Mouse (Mus musculus) R1 (cell line): ENCODE measurements around the gene Gsk3b.

Source experiments
- DNase-seq: peaks from one replicate; pipeline ENCODE4 v3.0.0-alpha.2; 2018; ENCODE audit warnings: low read depth, low spot score

The Gsk3b gene

DNA sequence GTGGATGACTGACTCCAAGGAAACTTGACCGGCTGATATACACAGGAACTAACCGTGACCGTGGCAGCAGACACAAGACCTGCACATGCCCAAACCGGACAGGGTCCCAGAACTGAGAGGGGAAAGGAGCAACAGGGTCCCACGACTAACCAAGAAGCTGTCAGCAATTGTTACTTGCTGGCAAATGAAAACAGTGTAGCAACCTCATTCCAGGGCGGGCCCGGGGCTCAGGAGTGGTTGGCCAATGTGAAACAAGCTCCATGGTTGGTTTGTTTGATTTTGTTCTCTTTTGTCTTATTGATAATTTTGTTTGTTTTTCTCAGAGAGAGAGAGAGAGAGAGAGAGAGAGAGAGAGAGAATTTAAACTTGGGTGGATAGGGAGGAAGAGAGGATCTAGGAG is 192.2 kb downstream of the Gsk3b start:
- no peak for DNase-seq

DNA sequence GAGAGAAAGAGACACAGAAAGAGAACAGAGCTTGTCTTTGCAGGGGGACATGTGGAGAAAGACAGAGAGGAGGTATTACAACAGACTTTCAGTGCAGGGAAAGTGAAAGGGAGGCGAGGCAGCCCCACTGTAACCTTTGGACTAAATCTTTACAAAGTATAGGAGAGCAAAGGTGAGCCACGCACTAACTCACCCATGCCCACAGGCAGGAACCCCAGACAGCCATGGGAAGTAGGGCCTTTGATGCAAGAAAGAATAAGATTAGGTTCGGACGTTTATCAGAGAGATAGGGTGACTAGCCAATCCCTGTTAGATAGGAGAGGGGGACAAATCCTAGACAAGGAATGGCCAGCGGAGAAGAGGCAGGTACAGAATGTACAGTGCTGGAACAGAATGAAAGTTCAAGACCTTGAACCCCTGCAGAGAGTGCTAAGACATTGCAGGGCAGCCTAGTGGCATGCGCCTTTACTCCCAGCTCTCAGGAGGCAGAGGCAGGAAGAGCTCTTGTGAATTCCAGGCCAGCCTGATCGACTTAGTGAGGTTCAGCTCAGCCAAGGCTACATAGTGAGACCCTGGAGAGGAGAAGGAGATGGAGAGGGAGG is 193.9 kb downstream of the Gsk3b start:
- no peak for DNase-seq

DNA sequence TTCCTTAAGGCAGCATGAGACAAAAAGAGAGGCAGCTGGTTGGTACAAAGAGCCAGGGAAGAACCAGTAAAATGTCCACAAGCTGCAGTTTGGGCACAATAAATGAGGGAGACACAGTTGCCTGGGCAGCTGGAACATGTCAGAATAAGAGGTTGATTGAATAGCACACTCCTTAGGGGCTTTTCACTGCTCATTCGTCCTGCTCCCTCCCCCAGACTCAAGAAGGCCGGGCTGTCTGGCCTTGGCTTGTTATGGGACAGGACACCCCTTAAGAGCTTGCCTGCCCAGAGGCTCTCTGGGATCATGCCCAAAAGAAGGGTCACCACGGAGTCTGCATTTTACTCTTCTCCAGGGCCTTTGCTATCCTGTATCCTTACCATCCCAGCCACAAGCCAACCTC is 194.5 kb downstream of the Gsk3b start:
- DNase-seq: no peak

DNA sequence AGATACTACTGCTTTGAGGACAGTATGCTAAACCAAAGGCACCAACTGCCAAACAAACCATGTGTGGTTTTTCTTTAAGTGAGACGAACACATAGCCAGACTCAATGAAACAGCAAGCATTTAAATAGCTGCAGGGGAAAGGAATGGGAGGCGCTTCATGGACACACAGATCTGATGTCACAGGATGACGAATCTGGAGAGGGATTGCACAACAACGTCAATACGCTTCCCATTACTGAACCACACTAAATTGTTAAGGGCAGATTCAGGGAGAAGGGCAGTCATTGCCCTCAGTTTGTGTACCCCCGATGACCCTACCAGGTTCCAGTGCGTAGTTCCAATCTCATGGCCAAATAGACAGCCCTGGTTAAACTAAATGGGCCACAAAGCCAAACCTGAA is 197.0 kb downstream of the Gsk3b start:
- DNase-seq: no peak

DNA sequence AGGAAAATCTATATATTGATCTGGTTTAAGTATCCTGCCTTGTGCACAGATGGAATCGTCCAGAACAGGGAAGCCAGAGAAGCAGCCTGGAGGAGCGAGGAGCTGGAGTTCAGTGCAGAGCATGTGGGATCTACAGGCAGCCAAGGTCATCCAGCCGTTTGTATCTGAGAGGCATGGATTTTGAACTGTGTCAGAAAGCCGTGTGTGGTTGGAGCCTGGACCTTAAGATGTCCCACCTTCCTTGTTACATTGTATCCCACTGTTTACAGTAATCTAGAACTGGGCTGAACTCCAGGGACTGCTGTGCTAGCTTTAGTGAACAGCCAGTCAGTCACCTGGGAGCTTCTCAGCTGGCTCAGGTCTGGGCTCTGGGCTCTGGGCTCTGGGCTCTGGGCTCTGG is 197.7 kb downstream of the Gsk3b start:
- DNase-seq: no peak

DNA sequence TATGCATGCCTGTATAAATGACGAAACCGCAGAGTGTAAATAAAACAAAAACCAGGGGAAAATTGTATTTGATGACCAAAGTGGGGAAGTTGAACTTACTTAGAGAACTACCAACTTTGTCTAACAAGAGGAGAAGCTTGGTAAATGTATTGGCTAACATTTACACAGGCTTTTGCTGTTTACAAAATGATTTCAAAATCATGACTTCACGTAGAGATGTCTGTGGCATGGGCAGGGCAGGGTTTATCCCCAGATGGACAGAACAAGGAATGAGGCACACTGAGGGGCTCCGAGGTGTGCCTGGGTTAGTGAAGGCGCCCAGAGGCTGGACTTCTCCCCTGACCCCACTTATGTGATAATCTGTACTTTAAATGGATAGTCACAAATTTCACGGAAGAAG is 198.6 kb downstream of the Gsk3b start:
- no peak for DNase-seq

DNA sequence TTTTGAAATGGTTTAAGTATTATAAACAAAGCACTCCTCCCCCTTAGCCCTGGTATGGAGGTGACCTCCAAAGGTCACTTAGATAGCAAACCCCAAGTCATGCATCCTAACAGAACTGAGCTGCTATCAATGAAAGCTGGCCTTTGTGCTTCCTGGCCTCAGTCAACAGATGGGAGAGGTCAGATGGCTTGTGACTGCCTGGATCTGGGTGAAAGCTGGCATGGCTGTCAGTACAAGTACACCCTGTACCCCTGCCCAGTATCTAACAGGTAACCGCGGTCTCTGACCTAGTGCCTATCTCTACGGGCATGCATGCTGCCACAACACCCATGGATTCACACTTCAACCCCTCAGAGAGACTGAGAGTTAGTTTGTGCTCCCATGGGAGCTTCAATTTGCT is 199.0 kb downstream of the Gsk3b start:
- no peak for DNase-seq

DNA sequence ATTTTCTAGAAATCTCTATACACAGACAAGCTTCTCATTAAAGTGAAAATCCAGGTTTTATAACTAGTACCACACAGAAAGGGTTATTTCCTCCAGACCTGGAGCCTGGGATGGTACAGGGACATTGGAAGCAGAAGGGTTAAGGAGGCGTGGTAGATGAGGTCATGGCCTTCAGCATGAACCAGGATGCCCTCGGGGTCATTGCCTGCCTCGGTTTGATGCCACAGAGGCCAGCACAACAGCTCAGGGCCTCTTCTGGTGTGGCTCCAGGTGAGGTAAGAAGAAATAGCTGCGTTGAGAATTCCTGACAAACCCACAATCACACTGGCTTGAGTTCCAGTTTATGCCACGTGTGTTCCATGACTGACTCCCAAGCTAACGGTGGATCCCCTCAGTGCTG is 200.1 kb downstream of the Gsk3b start:
- no peak for DNase-seq

DNA sequence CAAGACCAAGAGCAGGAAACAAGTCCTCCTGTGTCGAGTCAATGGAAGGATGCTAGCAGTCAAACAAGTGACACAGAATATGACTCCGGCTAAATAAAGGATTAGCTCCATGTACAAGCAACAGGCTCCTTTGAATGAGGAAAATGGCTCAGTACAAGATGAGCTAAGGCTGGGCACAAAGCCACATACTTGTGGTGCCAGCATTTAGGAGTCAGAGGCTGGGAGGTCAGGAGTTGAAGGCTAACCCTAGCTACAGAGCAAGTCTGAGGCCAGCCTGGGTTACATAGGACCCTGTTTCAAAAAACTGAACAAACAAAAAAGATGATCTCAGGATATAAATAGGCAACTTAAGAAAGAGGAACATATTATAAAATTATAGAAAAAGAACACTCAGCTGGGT is 201.3 kb downstream of the Gsk3b start:
- DNase-seq: no peak

DNA sequence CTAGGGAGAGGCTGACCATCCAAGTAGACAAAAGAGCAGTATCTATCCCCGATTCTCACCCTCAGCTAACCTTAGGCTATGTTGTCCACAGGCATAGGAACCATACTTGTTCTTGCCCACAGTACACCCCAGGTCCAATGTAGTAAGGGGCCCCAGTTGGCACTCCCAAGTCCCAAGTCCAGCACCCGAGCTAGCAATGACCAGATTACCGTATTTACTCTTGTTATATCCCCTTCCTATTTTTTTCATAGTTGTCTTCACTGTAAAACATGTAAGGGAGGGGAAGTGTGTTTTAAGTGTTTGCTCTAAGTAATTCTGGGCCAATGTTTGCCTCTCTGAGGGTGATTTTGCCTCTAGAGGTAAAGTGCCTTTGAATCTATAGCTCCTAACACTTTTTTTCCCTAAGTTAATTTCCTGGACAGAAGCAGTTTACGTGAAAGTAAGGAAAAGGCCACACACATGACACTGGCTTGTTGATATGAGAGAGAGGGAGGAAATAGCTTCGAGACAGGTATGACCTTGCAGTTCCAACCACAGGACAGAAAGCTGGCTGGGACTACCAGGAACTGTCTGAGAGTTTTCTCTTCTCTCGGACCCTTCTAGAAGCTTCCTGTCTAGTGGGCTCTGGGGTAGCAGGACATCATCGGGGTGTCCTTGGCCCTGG is 206.0 kb downstream of the Gsk3b start, which contains the start of gene Nr1i2:
TSS of gene Nr1i2 (minus strand) at position 140 of the 664 bp plus-strand sequence.
- DNase-seq: no peak

DNA sequence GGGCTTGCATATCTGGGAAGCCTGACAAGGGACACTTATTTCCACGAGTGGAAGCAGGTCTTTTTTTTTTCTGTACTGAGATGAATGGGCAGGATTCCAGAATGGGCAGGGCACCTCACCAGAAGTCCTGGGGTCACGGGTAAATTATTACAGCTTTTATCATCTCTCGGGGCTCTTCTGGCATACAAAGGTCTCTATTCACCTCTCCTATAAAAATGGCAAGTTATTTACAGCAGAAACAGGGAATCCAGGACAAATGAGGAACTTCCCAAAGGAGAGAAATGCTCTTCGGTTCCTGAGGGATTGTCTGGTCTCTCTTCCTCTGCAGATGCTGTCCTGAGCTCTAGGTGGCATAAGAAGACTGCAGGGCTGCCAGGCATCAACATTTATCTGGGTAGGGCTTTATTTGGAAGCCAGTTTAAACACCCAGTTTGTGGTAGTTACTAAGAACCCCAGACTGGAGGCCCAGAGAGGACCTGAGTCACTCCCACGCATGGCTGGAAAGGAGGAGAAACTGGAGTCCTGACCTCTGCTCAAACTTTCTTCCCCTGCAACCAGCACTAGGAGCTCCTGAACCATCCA is 206.6 kb downstream of the Gsk3b start:
- no peak for DNase-seq
